Mouse (Mus musculus) liver, postnatal 0 days (tissue): ENCODE measurements around the gene Cbarp. TPM values are rescaled to one million over a fixed set of nuclear protein-coding genes. Genes with fewer than 3 reads are reported as not detected.
A peak's percentile ranks its signal among the peaks of the same experiment; 100 is the strongest.

Experiments used
- ATAC-seq: fragments of 200-750 bp; cut with Nextera tagmentation; 2 replicates; pipeline ENCODE4 v1.8.0; 2017; ENCODE audit warnings: mild to moderate bottlenecking, moderate library complexity
- DNase-seq: peaks from one replicate; pipeline ENCODE4 v3.0.0-alpha.2; 2016
- H3K27ac ChIP-seq: fragments of 300-500 bp; sonication (generic); 2 replicates; pipeline ENCODE4 v1.5.1; 2014; ENCODE audit warnings: antibody characterized with exemption, moderate library complexity, mild to moderate bottlenecking, low read depth
- H3K27me3 ChIP-seq: fragments of 300-500 bp; sonication (generic); 2 replicates; pipeline ENCODE4 v1.6.1; 2014; ENCODE audit warnings: low read length, control low read depth, mixed read lengths; ENCODE audit not compliant: insufficient read depth
- H3K36me3 ChIP-seq: fragments of 300-500 bp; sonication (generic); replicated peaks from 2 replicates; pipeline ENCODE4 v1.6.1; 2014; ENCODE audit warnings: mild to moderate bottlenecking, control low read depth, low read length, moderate library complexity, mixed read lengths; ENCODE audit not compliant: insufficient read depth
- H3K4me1 ChIP-seq: fragments of 300-500 bp; sonication (generic); 2 replicates; pipeline ENCODE4 v1.6.1; 2014; ENCODE audit warnings: antibody characterized with exemption, mild to moderate bottlenecking, control low read depth; ENCODE audit not compliant: insufficient read depth
- H3K4me2 ChIP-seq: fragments of 300-500 bp; sonication (generic); 2 replicates; pipeline ENCODE4 v1.6.1; 2014; ENCODE audit warnings: low read depth, mild to moderate bottlenecking, low read length, moderate library complexity, mixed read lengths
- H3K4me3 ChIP-seq: fragments of 300-500 bp; sonication (generic); 2 replicates; pipeline ENCODE4 v1.5.1; 2014; ENCODE audit warnings: low read depth, low read length
- H3K9ac ChIP-seq: fragments of 300-500 bp; sonication (generic); replicated peaks from 2 replicates; pipeline ENCODE4 v1.6.1; 2014; ENCODE audit warnings: mild to moderate bottlenecking, moderate library complexity
- H3K9me3 ChIP-seq: fragments of 300-500 bp; sonication (generic); 2 replicates; pipeline ENCODE4 v1.6.1; 2016; ENCODE audit warnings: mild to moderate bottlenecking, control low read depth, low read length, mixed read lengths
- CTCF ChIP-seq: sonication (generic); IDR thresholded peaks from 2 replicates; pipeline ENCODE4 v1.5.1; 2016; ENCODE audit warnings: antibody characterized with exemption, low read depth
- EP300 ChIP-seq: IDR thresholded peaks from 2 replicates; pipeline ENCODE4 v1.6.1; 2016; ENCODE audit warnings: antibody characterized with exemption, low read depth, mild to moderate bottlenecking
- WGBS: fragments of 180-500 bp; shearing (Covaris S2); extraction: QIAGEN DNeasy Blood & Tissue Kit; methylation state at CpG from one replicate; pipeline ENCODE4 v1.1.7; 2014; ENCODE audit not compliant: insufficient replicate concordance; 5-methylcytosine and 5-hydroxymethylcytosine counted together
- polyA plus RNA-seq: library from polyadenylated mRNA; unstranded; fragments of >200 nt; fragmentation: Nextera tagmentation; extraction: Ambion mirVana; gene quantifications from 2 replicates; pipeline ENCODE4 v1.2.1, GENCODE M21; 2015

Cbarp gene
- polyA plus RNA-seq, 1 experiment from 2014 or later: 0.18 TPM

DNA sequence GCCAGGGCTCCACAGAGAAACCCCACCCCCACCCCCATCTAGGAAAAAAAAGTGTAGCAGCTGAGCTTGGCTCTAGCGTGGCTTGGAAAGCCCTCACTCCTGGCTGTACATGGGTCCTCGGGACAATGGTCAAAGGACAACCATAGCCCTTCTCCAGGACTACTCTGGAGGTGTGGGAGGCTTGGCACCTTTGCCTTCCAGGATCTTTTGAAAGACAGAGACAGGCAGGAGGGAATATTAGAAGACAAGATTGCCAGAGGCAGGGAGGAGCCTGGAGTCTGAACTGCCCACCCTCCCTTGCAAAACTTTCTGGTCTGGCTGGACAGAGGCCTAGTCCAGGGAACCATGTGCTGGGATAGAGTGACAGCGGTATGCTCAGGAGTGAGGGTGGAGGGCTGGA lies 46.0 kb downstream of the Cbarp start:
- Histone ChIP-seq H3K36me3 (peaks cover 4% of the 10 kb centered on the region; the same call in 1 of the 2 replicates), H3K27ac (no peak overlapping the region), H3K4me1 (peaks cover 53% of the 10 kb centered on the region), H3K27me3 (no peaks in the 10 kb centered on the region), H3K9ac (0 out of 2 replicates have a peak overlapping the region, but pooled peaks have one; percentile 26), H3K9me3 (no peaks in the 10 kb centered on the region), H3K4me3 (no peak overlapping the region), H3K4me2 (no peak overlapping the region)
- TF ChIP-seq EP300 (no peak), CTCF (no peak)
- DNase-seq (no peak), ATAC-seq (no peak)
- 74% methylated on average over 3 of the region's 3 CpGs for WGBS

DNA sequence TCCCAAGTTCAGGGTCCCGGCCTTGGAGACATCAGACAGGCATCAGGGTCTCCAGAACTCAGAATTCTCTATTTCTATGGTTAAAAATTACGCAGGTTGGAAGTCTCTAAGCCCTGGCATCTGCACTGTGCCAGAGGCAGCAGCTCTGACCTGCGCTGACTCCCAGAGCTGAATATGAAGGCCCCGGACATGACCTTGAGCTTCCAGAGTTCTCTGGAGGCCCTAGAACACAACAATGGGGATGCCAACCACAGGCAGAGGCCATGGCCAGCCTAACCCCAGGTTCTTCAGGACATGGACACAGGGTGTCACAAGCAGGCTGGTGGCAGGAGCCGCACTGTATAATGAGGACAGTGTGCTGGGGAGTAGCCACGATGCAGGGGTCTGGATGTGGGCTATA lies 46.5 kb downstream of the Cbarp start:
- H3K4me1 ChIP-seq: peaks cover 52% of the 10 kb centered on the region

DNA sequence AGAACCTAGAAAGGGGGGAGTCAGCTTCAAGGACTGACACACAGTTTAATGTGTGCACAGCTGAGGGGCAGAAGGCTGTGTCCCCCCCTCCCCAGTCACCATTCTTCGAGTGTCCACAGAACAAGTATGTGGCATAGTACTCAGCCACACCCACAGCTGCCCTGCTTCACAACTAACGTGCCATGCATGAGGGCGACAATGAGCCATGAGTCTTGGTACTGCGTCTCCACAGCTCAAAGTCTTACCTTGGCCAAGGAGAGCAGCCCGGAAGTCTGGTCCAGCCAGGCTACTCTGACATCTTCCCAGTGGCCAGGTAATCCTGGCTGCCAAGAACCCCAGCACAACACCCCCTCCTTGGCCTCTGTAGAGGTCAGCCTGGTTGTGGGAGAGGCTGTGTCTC lies 47.9 kb downstream of the Cbarp start:
- DNase-seq (no peak), ATAC-seq (no peak)
- Histone ChIP-seq H3K27me3 (no peaks in the 10 kb centered on the region), H3K36me3 (peaks cover 4% of the 10 kb centered on the region; the same call in 1 of the 2 replicates), H3K9me3 (no peaks in the 10 kb centered on the region), H3K27ac (no peak overlapping the region), H3K4me3 (no peak overlapping the region), H3K9ac (no peak overlapping the region), H3K4me1 (peaks cover 41% of the 10 kb centered on the region), H3K4me2 (no peak overlapping the region)
- TF ChIP-seq CTCF (no peak), EP300 (no peak)
- WGBS: 77% methylated on average over 5 of the region's 5 CpGs

More for the DNA sequence above, 46.5 kb downstream of the Cbarp start:
- no peak overlapping the region for H3K4me2 ChIP-seq
- H3K4me3 ChIP-seq: no peak overlapping the region
- ATAC-seq (peak; percentile 38; the same call in 1 of the 2 replicates), DNase-seq (no peak)
- WGBS: 91% methylated on average over 6 of the region's 6 CpGs
- H3K27ac ChIP-seq: no peak overlapping the region
- H3K36me3 ChIP-seq: peaks cover 4% of the 10 kb centered on the region; the same call in 1 of the 2 replicates
- no peaks in the 10 kb centered on the region for H3K27me3 ChIP-seq
- no peaks in the 10 kb centered on the region for H3K9me3 ChIP-seq
- peak overlapping the region; percentile 16; the same call in 1 of the 2 replicates for H3K9ac ChIP-seq
- no peak for TF ChIP-seq EP300
- no peak for TF ChIP-seq CTCF

DNA sequence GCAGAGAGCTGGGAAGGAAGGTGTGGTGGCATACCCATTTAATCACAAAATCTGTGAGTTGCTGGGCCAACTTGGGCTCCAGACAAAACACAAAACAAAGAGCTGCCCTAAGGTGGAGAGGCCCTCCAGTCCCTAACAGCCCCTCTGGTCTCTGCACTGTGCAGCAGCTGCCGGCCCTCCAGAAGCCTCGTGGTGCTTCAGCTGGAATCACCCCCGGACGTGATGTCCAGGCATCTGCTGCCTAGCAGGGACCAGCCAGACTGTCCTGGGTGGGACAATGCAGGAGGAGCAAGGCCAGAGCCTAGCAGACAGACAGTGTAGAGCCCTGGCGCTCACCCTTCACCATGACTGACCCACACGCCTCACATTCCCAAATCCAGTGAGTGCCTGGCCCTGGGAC lies 49.1 kb downstream of the Cbarp start:
- Histone ChIP-seq H3K9me3 (no peaks in the 10 kb centered on the region), H3K27me3 (no peaks in the 10 kb centered on the region), H3K27ac (no peak overlapping the region), H3K4me1 (peaks cover 38% of the 10 kb centered on the region), H3K4me3 (no peak overlapping the region), H3K4me2 (no peak overlapping the region), H3K9ac (no peak overlapping the region), H3K36me3 (peaks cover 3% of the 10 kb centered on the region; the same call in 1 of the 2 replicates)
- ATAC-seq (no peak), DNase-seq (no peak)
- TF ChIP-seq EP300 (no peak), CTCF (no peak)
- 85% methylated on average over 6 of the region's 6 CpGs for WGBS

DNA sequence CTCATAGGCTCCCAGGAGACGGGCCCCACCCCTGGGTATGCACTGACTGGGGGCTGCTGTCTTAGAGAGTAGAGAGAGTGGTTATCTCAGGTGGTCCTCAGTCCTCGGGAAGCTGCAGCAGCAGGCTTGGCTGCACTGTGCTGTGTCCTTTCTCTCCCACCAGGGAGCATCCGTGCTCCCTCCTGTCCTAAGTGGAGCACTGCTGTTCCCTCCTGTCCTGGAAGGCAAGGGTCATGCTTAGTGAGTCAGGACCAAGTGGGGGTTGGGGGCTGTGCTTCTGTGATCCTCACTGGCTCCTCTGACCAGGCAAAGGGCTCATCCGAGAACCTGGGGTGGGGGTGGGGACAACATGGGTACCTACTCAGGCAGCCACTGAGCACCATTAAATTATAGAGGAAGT lies 51.5 kb downstream of the Cbarp start:
- H3K9me3 ChIP-seq: no peaks in the 10 kb centered on the region
- no peak overlapping the region for H3K27ac ChIP-seq
- 61% methylated on average over 4 of the region's 4 CpGs for WGBS
- peaks cover 18% of the 10 kb centered on the region for H3K36me3 ChIP-seq
- H3K9ac ChIP-seq: no peak overlapping the region
- TF ChIP-seq EP300 (no peak), CTCF (peak; percentile 49)
- no peak overlapping the region for H3K4me2 ChIP-seq
- DNase-seq: no peak
- no peak overlapping the region for H3K4me3 ChIP-seq
- H3K4me1 ChIP-seq: peaks cover 23% of the 10 kb centered on the region
- H3K27me3 ChIP-seq: no peaks in the 10 kb centered on the region
- peak; percentile 40; the same call in 1 of the 2 replicates for ATAC-seq

DNA sequence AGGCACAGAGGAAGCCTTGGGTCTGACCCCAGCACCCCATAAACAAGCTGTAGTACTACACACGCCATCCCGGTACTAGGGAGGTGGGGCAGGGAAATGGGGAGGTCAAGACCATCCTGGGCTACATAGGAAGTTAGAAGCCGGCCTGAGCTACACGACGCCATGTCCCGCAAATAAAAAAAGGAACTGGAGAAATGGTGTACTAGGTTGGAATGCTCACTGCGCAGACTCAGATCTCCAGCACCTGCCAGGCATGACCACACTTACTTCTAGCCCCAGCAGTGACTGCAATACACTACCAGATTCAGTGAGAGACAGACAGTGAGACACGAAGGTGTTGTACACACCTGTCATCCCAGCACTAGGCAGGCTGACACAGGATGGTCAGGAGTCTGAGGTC lies 53.2 kb downstream of the Cbarp start:
- peak overlapping the region; percentile 76 for H3K27ac ChIP-seq
- no peak for DNase-seq
- H3K4me1 ChIP-seq: peaks cover 20% of the 10 kb centered on the region

More for the DNA sequence above, 53.2 kb downstream of the Cbarp start:
- H3K4me2 ChIP-seq: no peak overlapping the region
- H3K27me3 ChIP-seq: no peaks in the 10 kb centered on the region
- TF ChIP-seq EP300 (no peak), CTCF (no peak)
- ATAC-seq: no peak
- peaks cover 34% of the 10 kb centered on the region for H3K36me3 ChIP-seq
- no peaks in the 10 kb centered on the region for H3K9me3 ChIP-seq
- H3K9ac ChIP-seq: no peak overlapping the region
- no peak overlapping the region for H3K4me3 ChIP-seq
- 54% methylated on average over 8 of the region's 8 CpGs for WGBS
